Mouse (Mus musculus): ENCODE measurements at regions not wholly inside any gene's neighbourhood (a gene's known extent, or its start where the extent isn't known, plus 50 kb on each side); places are given as distances from the start of the nearest gene placed in this dataset.

GRCm38 (mm10) chr7:125270711-125271110, 173.8 kb upstream of the Kdm8 start:
- Histone ChIP-seq H3K27ac (ENCODE audit: insufficient read depth, low read length) (no peak overlapping the region), H3K4me3 (ENCODE audit: insufficient read depth, low read length) (no peak overlapping the region), H3K4me1 (ENCODE audit: control insufficient read depth, insufficient read depth, low read length) (no peaks in the 10 kb centered on the region)
- TF ChIP-seq CTCF (IDR thresholded peaks at IDR 0.05; ENCODE audit: extremely low read depth, insufficient read depth, low read length) (no peak), POLR2A (IDR thresholded peaks at IDR 0.05; ENCODE audit: extremely low read depth, insufficient read depth, low read length) (no peak)

GRCm38 (mm10) chr7:125271356-125271755, 173.1 kb upstream of the Kdm8 start:
- Histone ChIP-seq H3K27ac (ENCODE audit: insufficient read depth, low read length) (no peak overlapping the region), H3K4me1 (ENCODE audit: control insufficient read depth, insufficient read depth, low read length) (no peaks in the 10 kb centered on the region), H3K4me3 (ENCODE audit: insufficient read depth, low read length) (no peak overlapping the region)
- no peak for TF ChIP-seq CTCF (IDR thresholded peaks at IDR 0.05; ENCODE audit: extremely low read depth, insufficient read depth, low read length)
- no peak for TF ChIP-seq POLR2A (IDR thresholded peaks at IDR 0.05; ENCODE audit: extremely low read depth, insufficient read depth, low read length)

DNA sequence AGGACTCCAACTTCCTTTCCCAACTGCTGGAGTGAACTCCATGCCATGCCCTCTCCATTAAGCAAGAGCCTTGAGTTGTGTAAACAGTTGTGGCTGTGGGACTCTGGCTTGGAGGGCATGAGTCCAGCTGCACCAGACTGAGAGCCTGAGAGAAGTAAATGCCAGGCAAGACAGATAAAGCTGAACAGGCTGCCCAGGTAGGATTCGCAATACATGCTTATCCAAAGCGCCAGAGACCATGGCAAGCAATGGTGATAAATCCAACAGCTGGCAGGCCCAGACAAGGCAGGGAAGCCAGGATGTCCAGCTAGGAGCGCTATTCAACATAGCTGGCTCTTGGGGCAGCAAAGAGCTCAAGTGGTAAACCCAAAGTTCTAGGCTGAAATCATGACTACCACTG, 163.1 kb upstream of the Kdm8 start:
- no peak overlapping the region for H3K27ac ChIP-seq (ENCODE audit: insufficient read depth, low read length)
- H3K4me1 ChIP-seq (ENCODE audit: control insufficient read depth, insufficient read depth, low read length): no peaks in the 10 kb centered on the region
- H3K4me3 ChIP-seq (ENCODE audit: insufficient read depth, low read length): no peak overlapping the region
- TF ChIP-seq POLR2A (IDR thresholded peaks at IDR 0.05; ENCODE audit: extremely low read depth, insufficient read depth, low read length) (no peak), CTCF (IDR thresholded peaks at IDR 0.05; ENCODE audit: extremely low read depth, insufficient read depth, low read length) (no peak)

DNA sequence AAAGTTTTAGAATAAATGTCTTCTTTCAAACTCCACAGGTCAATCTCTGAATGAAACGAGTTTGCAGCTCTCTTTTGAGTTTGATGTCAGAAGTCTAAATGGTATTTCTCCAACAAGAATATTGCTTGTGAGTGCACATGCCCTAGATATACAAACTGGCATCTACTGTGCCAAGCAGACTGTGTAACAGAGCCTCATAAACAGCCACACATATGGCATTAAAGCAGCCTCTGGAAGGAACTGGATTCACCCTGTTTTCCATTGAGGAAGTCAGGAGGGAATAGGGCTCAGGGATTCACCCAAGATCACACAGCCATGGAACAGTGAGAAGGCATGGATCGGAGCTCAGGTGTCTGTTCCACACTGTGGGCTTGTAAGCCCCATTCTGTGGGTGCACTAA, 149.2 kb upstream of the Kdm8 start:
- TF ChIP-seq CTCF (IDR thresholded peaks at IDR 0.05; ENCODE audit: extremely low read depth, insufficient read depth, low read length) (no peak), POLR2A (IDR thresholded peaks at IDR 0.05; ENCODE audit: extremely low read depth, insufficient read depth, low read length) (no peak)
- Histone ChIP-seq H3K4me3 (ENCODE audit: insufficient read depth, low read length) (no peak overlapping the region), H3K27ac (ENCODE audit: insufficient read depth, low read length) (no peak overlapping the region), H3K4me1 (ENCODE audit: control insufficient read depth, insufficient read depth, low read length) (no peaks in the 10 kb centered on the region)

GRCm38 (mm10) chr7:125308433-125308832, 136.0 kb upstream of the Kdm8 start:
- Histone ChIP-seq H3K4me1 (ENCODE audit: control insufficient read depth, insufficient read depth, low read length) (no peaks in the 10 kb centered on the region), H3K27ac (ENCODE audit: insufficient read depth, low read length) (no peak overlapping the region), H3K4me3 (ENCODE audit: insufficient read depth, low read length) (no peak overlapping the region)
- TF ChIP-seq CTCF (IDR thresholded peaks at IDR 0.05; ENCODE audit: extremely low read depth, insufficient read depth, low read length) (no peak), POLR2A (IDR thresholded peaks at IDR 0.05; ENCODE audit: extremely low read depth, insufficient read depth, low read length) (no peak)

DNA sequence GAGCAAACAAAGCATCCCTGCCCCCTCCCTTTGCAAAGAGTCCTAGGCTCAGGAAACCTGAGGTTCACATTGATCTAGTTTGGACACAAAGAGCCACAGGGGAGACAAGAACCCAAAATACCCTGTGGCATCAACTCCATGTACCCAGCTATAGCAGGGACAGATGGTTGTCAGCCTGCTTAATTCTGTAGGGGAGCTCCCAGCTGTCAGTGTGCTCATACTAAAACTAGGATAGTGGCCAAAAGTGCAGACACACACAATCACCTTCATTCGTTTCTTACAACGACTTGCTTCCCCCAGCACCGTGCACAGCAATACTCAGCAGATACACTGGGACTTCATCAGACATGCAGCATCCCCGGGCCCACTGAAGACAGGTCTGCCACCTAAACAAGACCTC, 133.5 kb upstream of the Kdm8 start:
- Histone ChIP-seq H3K4me1 (ENCODE audit: control insufficient read depth, insufficient read depth, low read length) (no peaks in the 10 kb centered on the region), H3K4me3 (ENCODE audit: insufficient read depth, low read length) (no peak overlapping the region), H3K27ac (ENCODE audit: insufficient read depth, low read length) (no peak overlapping the region)
- TF ChIP-seq POLR2A (IDR thresholded peaks at IDR 0.05; ENCODE audit: extremely low read depth, insufficient read depth, low read length) (no peak), CTCF (IDR thresholded peaks at IDR 0.05; ENCODE audit: extremely low read depth, insufficient read depth, low read length) (no peak)

GRCm38 (mm10) chr7:125313604-125314003, 130.9 kb upstream of the Kdm8 start:
- no peak for TF ChIP-seq CTCF (IDR thresholded peaks at IDR 0.05; ENCODE audit: extremely low read depth, insufficient read depth, low read length)
- no peak for TF ChIP-seq POLR2A (IDR thresholded peaks at IDR 0.05; ENCODE audit: extremely low read depth, insufficient read depth, low read length)
- Histone ChIP-seq H3K27ac (ENCODE audit: insufficient read depth, low read length) (no peak overlapping the region), H3K4me3 (ENCODE audit: insufficient read depth, low read length) (no peak overlapping the region), H3K4me1 (ENCODE audit: control insufficient read depth, insufficient read depth, low read length) (no peaks in the 10 kb centered on the region)

GRCm38 (mm10) chr7:125334769-125335168, 109.7 kb upstream of the Kdm8 start:
- H3K4me3 ChIP-seq (ENCODE audit: insufficient read depth, low read length): no peak overlapping the region
- TF ChIP-seq CTCF (IDR thresholded peaks at IDR 0.05; ENCODE audit: extremely low read depth, insufficient read depth, low read length) (no peak), POLR2A (IDR thresholded peaks at IDR 0.05; ENCODE audit: extremely low read depth, insufficient read depth, low read length) (no peak)
- no peaks in the 10 kb centered on the region for H3K4me1 ChIP-seq (ENCODE audit: control insufficient read depth, insufficient read depth, low read length)
- H3K27ac ChIP-seq (ENCODE audit: insufficient read depth, low read length): no peak overlapping the region

GRCm38 (mm10) chr7:125335586-125336165, 108.8 kb upstream of the Kdm8 start:
- no peaks in the 10 kb centered on the region for H3K4me1 ChIP-seq (ENCODE audit: control insufficient read depth, insufficient read depth, low read length)
- no peak for TF ChIP-seq CTCF (IDR thresholded peaks at IDR 0.05; ENCODE audit: extremely low read depth, insufficient read depth, low read length)
- TF ChIP-seq POLR2A (IDR thresholded peaks at IDR 0.05; ENCODE audit: extremely low read depth, insufficient read depth, low read length): no peak
- H3K4me3 ChIP-seq (ENCODE audit: insufficient read depth, low read length): no peak overlapping the region
- no peak overlapping the region for H3K27ac ChIP-seq (ENCODE audit: insufficient read depth, low read length)

- Histone ChIP-seq H3K4me1 (ENCODE audit: control insufficient read depth, insufficient read depth, low read length) (no peaks in the 10 kb centered on the region), H3K27ac (ENCODE audit: insufficient read depth, low read length) (no peak overlapping the region), H3K4me3 (ENCODE audit: insufficient read depth, low read length) (no peak overlapping the region)
- TF ChIP-seq POLR2A (IDR thresholded peaks at IDR 0.05; ENCODE audit: extremely low read depth, insufficient read depth, low read length) (no peak), CTCF (IDR thresholded peaks at IDR 0.05; ENCODE audit: extremely low read depth, insufficient read depth, low read length) (no peak)
Measured at GRCm38 (mm10) chr7:125336826-125337225, 107.7 kb upstream of the Kdm8 start.

Measured in cortical plate, adult 2 months (tissue).